Mouse (Mus musculus): Measurements from ENCODE around the gene Paqr5. TPM values are rescaled to one million over a fixed set of nuclear protein-coding genes. Genes with fewer than 3 reads are reported as not detected.

Gene Paqr5
- polyA plus RNA-seq, 1 experiment from 2014 or later: 42.2 TPM

DNA sequence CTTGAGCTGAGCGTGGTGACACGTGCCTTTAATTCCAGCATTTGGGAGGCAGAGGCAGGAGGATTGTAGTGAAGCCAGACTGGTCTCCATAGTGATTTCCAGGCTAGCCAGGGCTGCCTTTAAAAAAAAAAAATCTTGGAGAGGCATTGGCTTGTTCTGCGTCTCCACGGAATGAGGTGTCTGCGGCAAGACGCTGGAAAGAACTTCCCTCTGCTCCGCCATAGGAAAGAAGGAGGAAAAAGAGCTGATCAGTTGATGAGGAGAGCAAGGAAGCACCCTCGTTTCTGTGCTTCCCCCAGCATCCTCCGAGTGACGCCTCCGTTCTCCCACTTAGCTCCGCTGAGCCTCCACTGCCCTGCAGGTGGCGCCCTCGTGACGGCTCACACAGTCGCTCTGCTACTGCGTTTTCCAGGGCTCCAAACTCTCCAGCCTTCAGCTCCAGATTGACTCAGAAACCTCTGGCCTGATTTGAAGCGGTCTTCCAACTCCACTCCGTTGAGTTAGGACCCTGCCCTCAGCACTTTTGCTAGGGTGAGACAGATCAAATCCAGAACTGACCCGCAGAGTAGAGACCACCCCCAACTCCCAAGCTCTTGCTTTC lies 13.5 kb upstream of the Paqr5 start:
- ATAC-seq (ENCODE audit: insufficient read depth, low FRiP score): peak; percentile 74; the same call in 1 of the 2 replicates
- no peaks in the 10 kb centered on the region for H3K9me3 ChIP-seq (replicated peaks; ENCODE audit: control insufficient read depth, low read length)
- H3K9ac ChIP-seq (ENCODE audit: low read length): 0 out of 2 replicates have a peak overlapping the region, but pooled peaks have one; percentile 13
- peaks cover 2% of the 10 kb centered on the region; the same call in 1 of the 2 replicates for H3K4me1 ChIP-seq (ENCODE audit: control insufficient read depth, insufficient read depth, low read length)
- no peak overlapping the region for H3K4me3 ChIP-seq (replicated peaks; ENCODE audit: low read length)
- H3K36me3 ChIP-seq (ENCODE audit: control insufficient read depth, insufficient read depth, low read length): no peaks in the 10 kb centered on the region
- H3K27me3 ChIP-seq (ENCODE audit: control insufficient read depth, insufficient read depth, low read length): no peaks in the 10 kb centered on the region
- H3K4me2 ChIP-seq (ENCODE audit: low read depth, low read length): peak overlapping the region; percentile 38; the same call in 1 of the 2 replicates
- WGBS: 7% methylated on average over 20 of the region's 20 CpGs
- H3K27ac ChIP-seq (ENCODE audit: low read length): no peak overlapping the region

DNA sequence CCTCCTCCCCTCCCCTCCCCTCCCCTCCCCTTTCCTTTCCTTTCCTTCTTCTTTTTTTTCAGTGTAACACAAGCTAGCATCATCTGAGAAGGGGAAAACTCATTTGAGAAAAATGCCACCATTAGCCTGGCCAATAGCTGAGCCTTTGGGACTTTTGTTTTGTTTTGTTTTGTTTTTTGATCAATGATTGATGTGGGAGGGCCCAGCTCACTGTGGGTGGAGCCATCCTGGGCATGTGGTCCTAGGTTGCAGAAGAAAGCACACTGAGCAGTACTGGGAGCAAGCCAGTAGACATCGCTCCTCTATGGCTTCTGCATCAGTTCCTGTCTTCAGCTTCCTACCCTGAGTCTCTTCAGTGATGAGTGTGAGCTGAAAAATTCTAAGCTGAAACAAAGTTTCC lies 9.2 kb upstream of the Paqr5 start:
- no peaks in the 10 kb centered on the region for H3K9me3 ChIP-seq (replicated peaks; ENCODE audit: control insufficient read depth, low read length)
- H3K27me3 ChIP-seq (ENCODE audit: control insufficient read depth, insufficient read depth, low read length): no peaks in the 10 kb centered on the region
- no peak overlapping the region for H3K4me2 ChIP-seq (ENCODE audit: low read depth, low read length)
- H3K36me3 ChIP-seq (ENCODE audit: control insufficient read depth, insufficient read depth, low read length): no peaks in the 10 kb centered on the region
- 84% methylated on average over 1 of the region's 1 CpGs for WGBS
- H3K27ac ChIP-seq (ENCODE audit: low read length): no peak overlapping the region
- ATAC-seq (ENCODE audit: insufficient read depth, low FRiP score): no peak
- no peak overlapping the region for H3K9ac ChIP-seq (ENCODE audit: low read length)
- H3K4me3 ChIP-seq (replicated peaks; ENCODE audit: low read length): no peak overlapping the region
- H3K4me1 ChIP-seq (ENCODE audit: control insufficient read depth, insufficient read depth, low read length): peaks cover 2% of the 10 kb centered on the region; the same call in 1 of the 2 replicates

DNA sequence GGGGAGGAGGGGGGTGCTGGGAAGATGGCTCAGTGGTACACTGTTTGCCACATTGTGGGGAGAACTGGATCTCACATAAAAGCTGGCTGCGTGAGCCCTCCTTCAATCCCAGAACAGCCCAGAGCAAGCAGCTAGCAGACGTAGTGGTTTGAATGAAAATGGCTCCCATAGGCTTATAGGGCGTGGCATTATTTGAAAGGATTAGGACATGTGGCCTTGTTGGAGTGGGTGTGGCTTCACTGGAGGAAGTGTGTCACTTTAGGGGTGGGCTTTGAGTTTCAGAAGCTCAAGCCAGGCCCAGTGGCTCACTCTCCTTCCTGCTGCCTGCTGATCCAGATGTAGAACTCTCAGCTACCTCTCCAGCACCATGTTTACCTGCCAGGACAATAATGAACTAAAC lies 5.5 kb upstream of the Paqr5 start:
- no peak overlapping the region for H3K4me2 ChIP-seq (ENCODE audit: low read depth, low read length)
- no peak overlapping the region for H3K9ac ChIP-seq (ENCODE audit: low read length)
- H3K36me3 ChIP-seq (ENCODE audit: control insufficient read depth, insufficient read depth, low read length): no peaks in the 10 kb centered on the region
- no peaks in the 10 kb centered on the region for H3K9me3 ChIP-seq (replicated peaks; ENCODE audit: control insufficient read depth, low read length)
- H3K4me3 ChIP-seq (replicated peaks; ENCODE audit: low read length): no peak overlapping the region
- no peaks in the 10 kb centered on the region for H3K27me3 ChIP-seq (ENCODE audit: control insufficient read depth, insufficient read depth, low read length)
- no peak overlapping the region for H3K27ac ChIP-seq (ENCODE audit: low read length)
- no peaks in the 10 kb centered on the region for H3K4me1 ChIP-seq (ENCODE audit: control insufficient read depth, insufficient read depth, low read length)
- ATAC-seq (ENCODE audit: insufficient read depth, low FRiP score): no peak
- WGBS: 87% methylated on average over 3 of the region's 3 CpGs

DNA sequence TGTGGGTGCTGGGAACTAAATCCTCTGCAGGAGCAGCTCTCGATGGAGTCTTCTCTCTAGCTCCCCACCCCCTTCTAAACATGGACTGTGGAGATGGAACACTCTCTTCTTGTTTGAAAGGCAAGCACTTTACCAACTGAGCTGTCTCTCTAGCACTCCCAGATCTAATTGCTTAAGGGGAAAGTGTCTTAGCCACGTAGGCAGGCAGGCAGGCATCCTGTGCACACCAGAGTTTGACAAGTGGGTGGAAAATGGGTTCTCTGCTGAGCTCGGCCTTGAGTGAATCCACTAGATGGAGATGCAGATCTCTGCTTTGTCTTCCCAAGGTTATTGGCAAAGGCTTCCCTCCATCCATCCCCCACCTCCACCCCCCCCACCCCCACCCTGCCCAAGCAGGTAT lies 1.4 kb upstream of the Paqr5 start:
- no peak for ATAC-seq (ENCODE audit: insufficient read depth, low FRiP score)
- H3K9ac ChIP-seq (ENCODE audit: low read length): no peak overlapping the region
- 42% methylated on average over 3 of the region's 3 CpGs for WGBS
- no peaks in the 10 kb centered on the region for H3K36me3 ChIP-seq (ENCODE audit: control insufficient read depth, insufficient read depth, low read length)
- H3K27ac ChIP-seq (ENCODE audit: low read length): no peak overlapping the region
- H3K4me3 ChIP-seq (replicated peaks; ENCODE audit: low read length): no peak overlapping the region
- H3K4me1 ChIP-seq (ENCODE audit: control insufficient read depth, insufficient read depth, low read length): peaks cover 13% of the 10 kb centered on the region
- no peaks in the 10 kb centered on the region for H3K9me3 ChIP-seq (replicated peaks; ENCODE audit: control insufficient read depth, low read length)
- no peaks in the 10 kb centered on the region for H3K27me3 ChIP-seq (ENCODE audit: control insufficient read depth, insufficient read depth, low read length)
- no peak overlapping the region for H3K4me2 ChIP-seq (ENCODE audit: low read depth, low read length)

DNA sequence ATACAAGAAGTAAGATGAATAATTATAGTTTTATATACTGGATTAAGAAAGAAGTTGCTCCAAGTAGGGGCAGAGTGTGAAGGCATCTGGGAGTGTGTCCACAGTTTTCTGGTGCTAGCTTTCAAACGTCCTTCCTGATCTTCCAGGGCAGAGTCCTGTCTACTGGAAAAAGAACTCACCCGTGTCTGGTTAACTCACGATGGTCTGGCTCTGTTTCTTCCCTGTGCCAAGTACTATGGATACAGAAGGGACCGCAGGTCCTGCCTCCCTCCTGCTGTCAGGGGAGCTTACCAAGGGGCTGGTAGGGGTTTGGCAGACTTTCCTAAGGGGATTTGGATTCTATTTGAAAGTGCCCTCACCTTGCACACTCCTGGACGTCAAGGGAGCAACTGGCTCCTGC lies 1.6 kb downstream of the Paqr5 start:
- Histone ChIP-seq H3K9ac (ENCODE audit: low read length) (no peak overlapping the region; the same call in 1 of the 2 replicates), H3K4me3 (replicated peaks; ENCODE audit: low read length) (peak overlapping the region; percentile 23), H3K27me3 (ENCODE audit: control insufficient read depth, insufficient read depth, low read length) (no peaks in the 10 kb centered on the region), H3K9me3 (replicated peaks; ENCODE audit: control insufficient read depth, low read length) (no peaks in the 10 kb centered on the region), H3K4me1 (ENCODE audit: control insufficient read depth, insufficient read depth, low read length) (peaks cover 13% of the 10 kb centered on the region), H3K4me2 (ENCODE audit: low read depth, low read length) (peak overlapping the region; percentile 89), H3K36me3 (ENCODE audit: control insufficient read depth, insufficient read depth, low read length) (no peaks in the 10 kb centered on the region), H3K27ac (ENCODE audit: low read length) (no peak overlapping the region)
- ATAC-seq (ENCODE audit: insufficient read depth, low FRiP score): no peak
- 48% methylated on average over 5 of the region's 5 CpGs for WGBS

DNA sequence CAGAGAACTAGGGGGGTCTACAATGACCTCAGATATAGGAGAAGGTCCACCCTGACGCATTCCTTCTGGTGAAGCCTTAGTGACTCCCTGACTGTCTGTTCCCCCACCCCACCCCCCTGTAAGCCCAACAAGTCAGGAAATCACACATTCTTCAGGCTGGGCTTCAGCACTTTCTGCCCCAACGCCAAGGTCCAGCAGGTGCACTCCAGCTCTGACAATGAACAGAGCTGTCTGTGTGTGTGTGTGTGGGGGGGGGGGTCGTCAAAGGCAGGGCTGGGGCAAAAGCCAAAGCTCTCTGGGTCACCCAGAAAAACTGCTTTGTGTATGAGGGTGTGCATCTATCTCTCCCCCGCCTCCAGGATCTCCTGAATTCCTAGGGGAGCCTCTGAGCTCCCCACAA lies 2.8 kb downstream of the Paqr5 start:
- peaks cover 13% of the 10 kb centered on the region for H3K4me1 ChIP-seq (ENCODE audit: control insufficient read depth, insufficient read depth, low read length)
- no peaks in the 10 kb centered on the region for H3K9me3 ChIP-seq (replicated peaks; ENCODE audit: control insufficient read depth, low read length)
- no peak overlapping the region for H3K27ac ChIP-seq (ENCODE audit: low read length)
- WGBS: 40% methylated on average over 4 of the region's 4 CpGs
- no peaks in the 10 kb centered on the region for H3K27me3 ChIP-seq (ENCODE audit: control insufficient read depth, insufficient read depth, low read length)
- no peak for ATAC-seq (ENCODE audit: insufficient read depth, low FRiP score)
- H3K36me3 ChIP-seq (ENCODE audit: control insufficient read depth, insufficient read depth, low read length): no peaks in the 10 kb centered on the region
- no peak overlapping the region for H3K9ac ChIP-seq (ENCODE audit: low read length)
- H3K4me2 ChIP-seq (ENCODE audit: low read depth, low read length): peak overlapping the region; percentile 89
- H3K4me3 ChIP-seq (replicated peaks; ENCODE audit: low read length): 0 out of 2 replicates have a peak overlapping the region, but pooled peaks have one; percentile 14

DNA sequence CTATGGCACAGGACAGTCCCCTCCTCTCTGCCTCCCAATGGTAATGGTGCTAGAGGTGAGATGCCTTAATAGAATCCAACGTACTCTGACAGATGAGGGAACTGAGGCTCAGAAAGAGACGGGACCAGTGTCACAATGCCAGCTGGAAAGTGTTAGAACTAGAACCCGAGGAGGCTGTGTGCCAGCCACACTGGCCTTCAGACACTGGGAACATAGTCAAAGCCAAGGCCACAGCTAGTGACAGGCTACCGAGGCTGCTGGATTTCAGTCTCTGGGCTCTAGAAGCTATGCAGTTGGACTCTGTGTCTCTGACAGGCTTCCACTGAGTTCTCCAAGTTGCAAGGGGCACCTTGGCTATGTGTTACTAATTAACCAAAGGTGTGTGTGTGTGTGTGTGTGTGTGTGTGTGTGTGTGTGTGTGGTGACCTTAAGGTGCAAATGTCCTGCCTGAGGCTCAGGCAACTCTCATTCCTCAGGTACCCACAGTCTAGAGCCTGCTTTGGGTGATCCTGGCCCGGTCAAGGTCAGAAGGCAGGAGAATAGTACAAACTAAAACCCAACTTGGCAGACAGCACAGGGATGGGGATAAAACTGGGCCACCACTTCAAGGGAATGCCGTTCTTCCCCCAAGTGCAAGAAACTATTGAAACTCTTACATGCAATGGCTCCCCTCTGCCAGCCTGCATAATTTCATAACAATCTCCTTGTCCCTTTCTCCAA lies 3.5 kb downstream of the Paqr5 start:
- Histone ChIP-seq H3K27ac (ENCODE audit: low read length) (peak overlapping the region; percentile 58; the same call in 1 of the 2 replicates), H3K4me3 (replicated peaks; ENCODE audit: low read length) (no peak overlapping the region), H3K9me3 (replicated peaks; ENCODE audit: control insufficient read depth, low read length) (no peaks in the 10 kb centered on the region), H3K4me1 (ENCODE audit: control insufficient read depth, insufficient read depth, low read length) (peaks cover 18% of the 10 kb centered on the region), H3K27me3 (ENCODE audit: control insufficient read depth, insufficient read depth, low read length) (no peaks in the 10 kb centered on the region), H3K36me3 (ENCODE audit: control insufficient read depth, insufficient read depth, low read length) (no peaks in the 10 kb centered on the region), H3K9ac (ENCODE audit: low read length) (no peak overlapping the region), H3K4me2 (ENCODE audit: low read depth, low read length) (peak overlapping the region; percentile 89)
- 76% methylated on average over 6 of the region's 6 CpGs for WGBS
- no peak for ATAC-seq (ENCODE audit: insufficient read depth, low FRiP score)

DNA sequence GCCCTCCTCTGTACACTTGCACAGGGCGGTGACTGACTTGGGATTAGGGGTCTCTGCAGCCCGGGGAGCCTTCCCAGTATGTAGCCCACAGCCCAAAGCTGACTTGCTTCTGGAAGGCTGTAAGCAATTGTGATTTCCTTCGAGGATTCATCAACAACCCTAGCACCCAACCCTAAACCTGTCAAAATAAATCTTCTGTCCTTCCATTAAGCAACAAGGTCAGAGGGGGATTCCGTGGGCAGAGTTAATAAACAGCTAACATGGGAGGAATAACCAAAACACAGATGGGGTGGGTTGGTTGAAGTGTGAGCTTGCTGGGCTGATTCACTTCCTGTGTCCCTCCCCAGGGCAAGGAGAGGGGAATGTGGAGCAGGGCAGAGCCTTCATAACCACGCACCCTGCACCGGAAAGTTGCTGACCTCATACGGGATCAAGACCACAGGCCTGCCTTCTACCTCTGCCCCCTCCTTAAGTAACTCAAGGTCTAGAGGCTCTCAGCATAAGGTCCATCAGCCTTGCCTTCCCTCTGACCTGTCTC lies 5.0 kb downstream of the Paqr5 start:
- peaks cover 25% of the 10 kb centered on the region; the same call in 1 of the 2 replicates for H3K4me1 ChIP-seq (ENCODE audit: control insufficient read depth, insufficient read depth, low read length)
- H3K4me3 ChIP-seq (replicated peaks; ENCODE audit: low read length): no peak overlapping the region
- H3K27ac ChIP-seq (ENCODE audit: low read length): no peak overlapping the region
- 28% methylated on average over 7 of the region's 7 CpGs for WGBS
- H3K4me2 ChIP-seq (ENCODE audit: low read depth, low read length): no peak overlapping the region
- ATAC-seq (ENCODE audit: insufficient read depth, low FRiP score): no peak
- H3K9me3 ChIP-seq (replicated peaks; ENCODE audit: control insufficient read depth, low read length): no peaks in the 10 kb centered on the region
- no peak overlapping the region for H3K9ac ChIP-seq (ENCODE audit: low read length)
- H3K27me3 ChIP-seq (ENCODE audit: control insufficient read depth, insufficient read depth, low read length): no peaks in the 10 kb centered on the region
- H3K36me3 ChIP-seq (ENCODE audit: control insufficient read depth, insufficient read depth, low read length): no peaks in the 10 kb centered on the region

DNA sequence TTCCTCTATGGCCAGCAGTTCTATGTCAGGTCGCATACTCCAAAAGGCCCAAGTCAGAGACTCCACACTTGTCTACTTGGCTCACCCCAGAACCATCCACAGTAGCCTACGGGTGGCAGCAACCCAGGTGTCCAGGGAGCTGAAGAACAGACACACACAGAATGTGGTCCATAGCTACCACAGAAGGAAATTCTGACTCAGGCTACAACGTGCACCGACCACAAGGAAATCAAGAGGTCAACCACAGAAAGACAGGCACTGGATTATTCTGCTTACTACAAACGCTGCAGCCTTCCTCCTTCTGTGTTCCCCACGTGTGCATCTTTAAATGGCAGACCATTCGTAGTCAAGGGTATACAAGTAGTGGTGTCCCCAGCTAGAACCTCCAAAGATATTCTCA lies 6.4 kb downstream of the Paqr5 start:
- H3K27me3 ChIP-seq (ENCODE audit: control insufficient read depth, insufficient read depth, low read length): no peaks in the 10 kb centered on the region
- no peak overlapping the region for H3K4me3 ChIP-seq (replicated peaks; ENCODE audit: low read length)
- no peaks in the 10 kb centered on the region for H3K9me3 ChIP-seq (replicated peaks; ENCODE audit: control insufficient read depth, low read length)
- no peak overlapping the region for H3K4me2 ChIP-seq (ENCODE audit: low read depth, low read length)
- 75% methylated on average over 7 of the region's 7 CpGs for WGBS
- H3K9ac ChIP-seq (ENCODE audit: low read length): no peak overlapping the region
- no peak overlapping the region for H3K27ac ChIP-seq (ENCODE audit: low read length)
- no peak for ATAC-seq (ENCODE audit: insufficient read depth, low FRiP score)
- H3K4me1 ChIP-seq (ENCODE audit: control insufficient read depth, insufficient read depth, low read length): peaks cover 18% of the 10 kb centered on the region; the same call in 1 of the 2 replicates
- H3K36me3 ChIP-seq (ENCODE audit: control insufficient read depth, insufficient read depth, low read length): no peaks in the 10 kb centered on the region
